Mouse (Mus musculus): ENCODE data around the gene Gtf2f2. TPM values are rescaled to one million over a fixed set of nuclear protein-coding genes. Genes with fewer than 3 reads are reported as not detected.
"Not testable (repeated sequence)": the region's sequence is repeated elsewhere in the genome, so short reads cannot be mapped to it uniquely, and the experiment has no call there.

Gtf2f2 gene
- total RNA-seq, 2 experiments from 2014 or later = 28.6 to 31.0 TPM

DNA sequence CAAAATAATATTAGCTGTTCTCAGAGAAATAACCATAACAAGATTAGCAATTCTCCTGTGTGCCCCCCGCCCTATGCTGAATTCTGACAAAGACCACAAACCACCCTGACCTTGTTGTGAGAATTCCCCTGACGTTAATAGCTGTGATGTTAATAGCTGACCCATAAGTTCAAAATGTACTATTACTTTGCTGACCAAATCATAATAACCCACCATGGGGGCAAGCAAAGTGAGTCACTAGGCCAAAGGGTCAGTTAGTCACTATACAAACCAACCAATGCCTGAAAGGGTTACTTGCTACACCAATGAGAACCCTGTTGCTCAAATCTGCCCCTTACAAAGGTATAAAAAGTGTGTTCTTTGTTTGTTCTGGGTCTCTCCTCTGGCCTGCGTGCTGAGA, 142.6 kb downstream of the Gtf2f2 start:
- DNase-seq (ENCODE audit: low spot score in 2 of 2) = not testable (repeated sequence)

DNA sequence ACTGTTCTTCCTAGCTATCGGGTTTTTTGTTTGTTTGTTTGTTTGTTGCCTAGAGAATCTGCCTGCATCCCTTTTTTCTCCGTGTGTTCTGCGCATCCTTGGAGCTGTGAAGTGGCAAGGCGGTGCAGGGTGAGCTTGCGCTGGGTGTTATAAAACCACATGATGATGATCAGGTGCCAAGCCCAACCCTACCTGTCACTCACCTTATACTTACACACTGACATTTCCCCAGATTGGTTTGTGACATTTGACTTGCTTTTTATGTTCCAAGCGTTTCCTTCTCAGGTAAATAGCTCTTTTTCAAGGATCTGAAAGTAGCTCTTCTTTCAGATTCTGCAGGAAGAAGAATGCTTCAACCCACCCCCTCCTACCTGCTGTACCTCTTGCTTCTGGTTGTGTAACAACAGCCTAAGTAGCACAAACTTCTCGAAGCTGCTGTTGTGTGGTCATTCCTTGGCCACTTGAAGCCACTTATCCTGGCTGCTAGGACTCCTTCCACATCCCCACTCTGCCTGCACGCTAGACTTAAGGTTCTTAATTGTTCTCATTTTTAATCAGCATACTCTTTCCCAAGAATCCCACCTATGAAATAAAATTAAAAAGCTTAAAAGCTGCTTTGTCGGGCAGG, 143.8 kb downstream of the Gtf2f2 start:
- DNase-seq (ENCODE audit: low spot score in 2 of 2) = no peak

DNA sequence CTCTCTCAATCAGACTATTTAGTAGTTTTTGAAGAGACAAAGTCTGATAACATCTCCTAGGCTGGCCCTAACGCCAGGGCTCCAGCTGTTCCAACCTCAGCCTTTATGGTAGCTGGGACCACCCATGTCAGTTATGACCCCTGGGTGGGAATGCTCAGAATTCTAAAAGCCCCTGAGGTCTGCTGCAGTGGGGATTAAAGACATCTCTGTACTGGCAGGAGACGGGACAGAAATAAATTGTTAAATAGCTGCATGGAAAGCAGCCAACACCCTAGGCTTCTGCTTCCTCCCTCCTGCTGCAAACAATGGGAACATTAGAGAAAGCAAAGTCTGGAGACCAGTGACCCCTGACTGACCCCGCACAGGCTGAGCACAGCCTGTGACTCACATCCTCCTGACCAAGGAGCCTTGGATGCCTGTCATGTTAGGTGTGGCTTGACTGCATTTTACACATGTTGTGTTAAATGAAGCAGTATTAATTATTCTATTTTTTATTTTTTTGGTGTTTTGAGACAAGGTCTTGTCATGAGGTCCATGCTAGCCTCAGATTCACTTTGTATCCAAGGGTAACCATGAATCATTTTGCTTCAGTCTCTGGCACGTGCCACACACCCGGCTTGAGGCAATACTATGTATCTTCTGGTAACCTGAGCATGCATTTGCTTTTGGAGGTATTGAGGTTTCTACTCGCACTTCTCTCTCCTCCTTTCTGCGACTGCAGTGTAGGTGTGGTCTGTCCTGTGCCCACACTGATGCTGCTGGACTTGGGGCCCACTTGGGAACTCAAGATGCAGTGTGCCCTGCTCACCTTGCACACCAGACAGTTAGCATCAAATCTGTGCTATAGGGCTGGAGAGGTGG, 146.9 kb downstream of the Gtf2f2 start:
- DNase-seq (ENCODE audit: low spot score in 2 of 2) = peak in 1 of 2 experiments; percentile 32

DNA sequence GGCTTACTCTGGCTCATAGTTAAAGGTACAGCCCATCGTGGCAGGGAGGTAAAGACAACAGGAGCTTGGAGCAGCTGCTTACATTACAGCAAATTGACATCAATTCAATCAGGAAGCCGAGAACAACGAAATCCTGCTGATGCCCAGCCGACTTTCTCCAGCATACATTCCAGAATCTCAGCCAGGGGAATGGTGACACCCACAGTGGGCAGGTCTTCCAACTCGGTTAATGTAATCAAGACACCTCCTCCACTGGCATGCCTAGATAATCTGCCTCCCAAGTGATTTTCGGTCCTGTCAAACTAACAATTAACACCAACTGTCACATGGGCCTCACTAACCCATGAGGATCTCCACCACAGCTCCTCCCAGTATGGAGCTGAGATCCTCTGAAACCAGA, 148.0 kb downstream of the Gtf2f2 start:
- no peak for DNase-seq (ENCODE audit: low spot score in 2 of 2)

DNA sequence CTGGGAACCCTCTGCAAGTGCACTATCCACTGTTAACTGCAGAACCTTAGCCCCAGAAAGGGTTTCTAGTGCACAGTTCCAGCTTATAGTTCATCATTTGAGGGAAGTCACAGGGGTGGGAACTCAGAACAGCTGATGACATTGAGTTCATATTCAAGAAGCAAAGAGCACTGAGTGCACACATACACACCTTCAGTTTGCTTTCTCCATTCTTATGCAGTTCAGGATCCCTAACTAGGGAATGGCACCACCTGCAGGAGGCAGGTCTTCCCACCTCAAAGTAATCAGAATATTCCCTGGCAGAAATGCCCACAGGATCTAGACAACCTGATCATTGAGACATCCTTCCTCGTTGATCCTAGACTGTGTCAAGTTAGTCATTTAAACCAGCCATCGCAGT, 151.0 kb downstream of the Gtf2f2 start:
- DNase-seq (ENCODE audit: low spot score in 2 of 2) = no peak

DNA sequence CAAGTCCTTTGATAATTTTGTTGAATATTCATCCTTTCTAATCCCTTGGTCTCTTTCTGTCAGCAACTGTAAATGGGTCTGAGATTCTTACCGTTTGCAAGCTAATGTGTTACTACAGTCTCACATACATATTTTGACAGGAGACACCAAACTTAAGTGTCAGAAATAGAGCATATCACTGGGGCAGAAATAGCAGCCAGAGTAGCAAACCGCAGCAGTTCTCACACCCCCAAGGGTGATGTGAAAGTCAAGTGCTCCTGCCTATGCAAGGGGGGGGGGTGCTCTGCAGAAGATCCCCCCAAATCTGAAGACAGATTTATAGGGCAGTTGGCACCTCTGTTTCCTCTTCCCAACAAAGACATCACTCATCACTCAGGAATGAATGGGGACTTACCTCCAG, 152.5 kb downstream of the Gtf2f2 start:
- no peak for DNase-seq (ENCODE audit: low spot score in 2 of 2)

DNA sequence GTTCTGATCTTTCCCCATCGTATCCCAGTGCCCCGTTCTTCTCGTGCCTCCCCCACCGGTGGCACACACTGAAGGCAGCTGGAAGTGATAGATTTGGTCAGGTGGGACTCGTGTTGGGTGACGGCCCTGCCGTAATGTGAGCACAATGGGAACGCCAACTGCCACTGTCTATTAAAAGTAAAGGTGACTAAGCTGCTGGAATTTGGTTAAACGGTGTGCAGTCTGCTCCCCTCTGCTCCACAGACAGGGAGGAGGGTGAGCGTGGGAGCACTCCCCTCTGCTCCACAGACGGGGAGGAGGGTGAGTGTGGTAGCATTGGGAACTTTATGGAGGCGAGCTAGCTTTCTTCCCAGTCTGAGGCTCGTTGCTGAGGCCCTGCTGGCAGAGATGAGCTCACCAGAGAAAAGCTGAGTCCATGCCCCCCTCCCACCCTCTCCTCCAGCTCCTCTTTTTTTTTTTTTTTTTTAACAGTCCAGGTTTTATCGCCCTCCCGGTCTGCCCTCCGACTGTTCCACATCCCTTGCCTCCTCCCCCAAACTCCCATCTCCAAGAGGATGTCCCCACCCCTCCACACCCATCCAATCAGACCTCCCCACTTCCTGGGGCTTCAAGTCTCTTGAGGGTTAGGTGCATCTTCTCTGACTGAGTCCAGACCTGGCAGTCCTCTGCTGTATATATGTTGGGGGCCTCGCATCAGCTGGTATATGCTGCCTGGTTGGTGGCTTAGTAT, 155.2 kb downstream of the Gtf2f2 start:
- DNase-seq (ENCODE audit: low spot score in 2 of 2) = no peak

DNA sequence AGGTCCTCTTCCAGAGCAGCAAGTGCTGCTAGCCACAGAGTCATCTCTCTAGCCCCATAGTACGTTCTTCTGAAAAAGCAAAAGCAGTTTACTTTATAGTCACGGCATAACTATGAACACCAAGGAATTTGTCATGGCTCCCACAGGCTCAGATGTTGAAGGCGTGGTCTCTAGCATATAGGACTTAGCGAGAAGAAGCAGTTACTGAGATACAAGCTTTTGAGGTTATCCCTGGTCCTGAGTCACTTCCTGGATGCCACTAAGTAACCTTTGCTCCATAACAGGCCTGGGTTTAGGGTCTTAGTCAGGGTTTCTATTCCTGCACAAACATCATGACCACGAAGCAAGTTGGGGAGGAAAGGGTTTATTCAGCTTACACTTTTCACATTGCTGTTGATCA, 158.6 kb downstream of the Gtf2f2 start:
- DNase-seq (ENCODE audit: low spot score in 2 of 2) = no peak

DNA sequence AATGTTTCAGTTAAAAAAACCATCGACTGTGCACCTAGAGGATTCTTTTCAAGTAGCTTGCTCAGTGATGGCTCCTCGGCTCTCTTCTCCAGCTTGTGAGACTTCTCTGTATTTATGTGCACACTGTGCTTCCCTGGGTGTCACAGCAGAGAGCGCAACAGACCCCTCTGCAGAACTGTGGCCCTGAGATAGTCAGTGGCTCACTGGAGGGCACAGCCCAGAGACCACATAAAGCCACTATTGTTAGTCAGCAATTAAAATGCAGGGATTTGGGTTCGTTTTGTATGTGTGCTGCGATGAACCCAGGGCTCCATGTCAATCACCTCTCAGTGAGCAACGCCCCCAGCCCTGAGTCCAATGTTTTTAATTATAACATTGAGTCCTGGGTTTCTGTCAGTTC, 159.8 kb downstream of the Gtf2f2 start:
- no peak for DNase-seq (ENCODE audit: low spot score in 2 of 2)

DNA sequence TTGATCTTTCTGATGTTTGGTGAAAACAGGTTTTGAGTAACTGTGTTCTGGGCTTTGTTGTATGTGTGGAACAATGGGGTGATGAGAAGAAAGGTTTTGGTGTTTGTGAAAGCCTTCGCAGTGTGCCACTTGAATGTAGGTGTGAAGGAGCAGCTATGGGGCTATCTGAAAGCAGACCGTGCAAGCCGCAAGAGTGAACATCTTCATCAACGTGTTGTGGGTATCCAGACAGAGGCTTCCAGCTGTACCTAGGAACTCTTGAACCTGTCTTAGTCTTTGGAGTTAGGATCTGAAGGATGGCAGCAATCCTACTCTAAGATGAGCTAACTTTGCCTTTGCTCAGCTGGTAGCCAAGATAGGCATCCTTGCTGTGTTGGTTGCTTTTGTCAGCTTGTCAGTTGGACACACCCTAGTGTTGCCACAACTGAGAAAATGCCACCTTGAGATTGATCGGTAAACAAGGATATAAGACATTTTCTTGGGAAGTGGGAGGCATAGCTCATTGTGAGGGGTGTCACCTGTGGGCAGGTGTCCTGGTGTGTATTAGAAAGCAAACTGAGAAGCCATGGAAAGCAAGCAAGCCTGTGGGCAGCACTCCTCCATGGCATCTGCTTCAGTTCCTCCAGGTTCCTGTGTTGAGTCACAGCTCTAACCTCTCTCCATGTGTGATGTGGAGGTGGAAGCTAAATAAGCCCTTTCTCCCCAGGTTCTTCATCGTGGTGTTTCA, 160.7 kb downstream of the Gtf2f2 start:
- DNase-seq (ENCODE audit: low spot score in 2 of 2) = no peak

DNA sequence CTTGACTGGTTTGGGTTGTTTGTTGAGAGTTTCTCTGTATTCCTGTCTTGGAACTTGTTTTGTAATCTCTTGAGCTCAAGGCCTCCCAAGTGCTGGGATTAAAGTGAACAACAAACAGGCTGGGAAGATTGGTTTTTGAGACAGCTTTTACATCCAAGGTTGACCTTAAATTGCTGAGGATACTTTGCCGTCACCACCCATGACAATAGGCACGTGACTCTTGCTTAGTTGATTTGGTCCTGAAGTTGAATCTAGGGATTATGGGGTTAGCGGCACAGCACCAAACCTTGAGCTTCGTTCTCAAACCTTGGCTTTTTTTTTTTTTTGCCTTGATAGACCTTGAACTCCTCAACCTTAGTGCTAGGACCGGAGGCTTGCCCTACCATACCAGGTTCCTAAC, 161.4 kb downstream of the Gtf2f2 start:
- no peak for DNase-seq (ENCODE audit: low spot score in 2 of 2)

DNA sequence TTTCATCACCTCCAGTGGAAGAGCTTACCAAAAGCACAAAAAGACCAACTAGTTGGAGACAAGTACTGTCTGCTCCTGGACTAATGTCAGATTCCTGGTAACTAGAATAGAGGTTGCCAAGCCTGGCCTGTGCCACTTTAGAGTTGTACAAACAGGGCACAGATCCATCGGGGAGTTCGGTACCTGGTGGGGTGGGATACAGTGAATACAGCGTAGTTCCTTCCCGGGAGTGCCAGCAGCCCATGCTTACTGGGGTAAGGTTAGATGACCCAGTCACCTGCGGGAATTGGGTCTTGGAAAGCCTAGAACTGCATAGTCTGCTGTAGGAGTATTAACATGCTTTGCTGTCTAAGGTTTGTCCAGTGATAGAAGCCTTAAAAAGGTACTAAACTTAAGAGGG, 162.2 kb downstream of the Gtf2f2 start:
- no peak for DNase-seq (ENCODE audit: low spot score in 2 of 2)

DNA sequence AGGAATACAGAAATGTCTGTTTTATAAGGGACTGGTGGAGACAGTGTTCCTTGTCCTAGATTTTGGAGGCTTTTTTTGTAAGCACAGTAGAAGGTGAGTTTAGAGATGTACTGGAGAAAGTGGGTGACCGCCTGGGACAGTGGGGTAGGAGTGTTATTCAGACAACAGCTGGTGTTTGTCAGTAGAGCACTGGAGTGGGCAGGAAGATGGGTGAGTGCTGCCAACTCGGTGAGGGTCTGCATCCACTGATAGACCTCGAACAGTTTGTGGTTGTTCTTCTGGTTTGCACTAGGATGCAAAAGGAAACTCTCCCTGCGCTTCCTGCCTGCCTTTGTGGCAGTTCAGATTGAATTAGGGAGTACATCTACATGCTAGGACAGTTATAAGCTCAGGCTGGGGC, 163.0 kb downstream of the Gtf2f2 start:
- no peak for DNase-seq (ENCODE audit: low spot score in 2 of 2)

Other genes with a start within 250 kb of the Gtf2f2 start
- gene Slc25a30, start 223.8 kb downstream of the Gtf2f2 start, total RNA-seq (2021) = 10 to 100 TPM; 46.9 to 51.2 TPM
- 1,000 to 10,000 TPM; 3,227 to 3,375 TPM for gene Tpt1, start 165.8 kb downstream of the Gtf2f2 start, total RNA-seq (2021)
- not detected for gene Kctd4, start 55.9 kb downstream of the Gtf2f2 start, total RNA-seq (2021)
- 10 to 100 TPM; 24.2 to 24.8 TPM for gene Gpalpp1, start 99.9 kb upstream of the Gtf2f2 start, total RNA-seq (2021)
- 10 to 100 TPM; 11.9 to 12.5 TPM for gene Nufip1, start 100.0 kb upstream of the Gtf2f2 start, total RNA-seq (2021)